Mouse (Mus musculus) left cerebral cortex, adult 9 months (tissue): ENCODE measurements at regions not wholly inside any gene's neighbourhood (a gene's known extent, or its start where the extent isn't known, plus 50 kb on each side); places are given as distances from the start of the nearest gene placed in this dataset.

Source experiments
- DNase-seq, 2 experiments: peaks; one replicate each; pipeline ENCODE4 v3.0.0; 2022; ENCODE audit warnings: low spot score in 2 of 2

GRCm38 (mm10) chr15:46251296-46251695 is 6117.1 kb downstream of the 9330182O14Rik start:
- DNase-seq, result peak in 1 of 2 experiments; percentile 14

- no peak for DNase-seq
Observed at GRCm38 (mm10) chr15:46285276-46285675, 6151.1 kb downstream of the 9330182O14Rik start.

- no peak for DNase-seq
Observed at GRCm38 (mm10) chr15:46303301-46303700, 6169.1 kb downstream of the 9330182O14Rik start.
